Mouse (Mus musculus): ENCODE measurements at regions not wholly inside any gene's neighbourhood (a gene's known extent, or its start where the extent isn't known, plus 50 kb on each side); places are given as distances from the start of the nearest gene placed in this dataset.

- 98% methylated on average over 2 of the region's 2 CpGs for WGBS
- Histone ChIP-seq H3K4me3 (ENCODE audit: low read depth, low read length) (no peak overlapping the region), H3K27me3 (replicated peaks; ENCODE audit: control insufficient read depth, insufficient read depth, low read length) (no peaks in the 10 kb centered on the region), H3K9me3 (ENCODE audit: control insufficient read depth, low read length) (no peaks in the 10 kb centered on the region), H3K36me3 (ENCODE audit: control insufficient read depth, insufficient read depth, low read length) (no peaks in the 10 kb centered on the region), H3K4me1 (replicated peaks; ENCODE audit: control insufficient read depth, insufficient read depth, low read length) (no peaks in the 10 kb centered on the region), H3K27ac (ENCODE audit: low read depth, low read length) (no peak overlapping the region), H3K9ac (ENCODE audit: low read depth, low read length) (no peak overlapping the region), H3K4me2 (no peak overlapping the region)
- DNase-seq (ENCODE audit: low spot score) (no peak), ATAC-seq (replicated peaks; ENCODE audit: low FRiP score) (no peak)
Observed at GRCm38 (mm10) chr1:143053599-143053998, 586.9 kb upstream of the B3galt2 start.

DNA sequence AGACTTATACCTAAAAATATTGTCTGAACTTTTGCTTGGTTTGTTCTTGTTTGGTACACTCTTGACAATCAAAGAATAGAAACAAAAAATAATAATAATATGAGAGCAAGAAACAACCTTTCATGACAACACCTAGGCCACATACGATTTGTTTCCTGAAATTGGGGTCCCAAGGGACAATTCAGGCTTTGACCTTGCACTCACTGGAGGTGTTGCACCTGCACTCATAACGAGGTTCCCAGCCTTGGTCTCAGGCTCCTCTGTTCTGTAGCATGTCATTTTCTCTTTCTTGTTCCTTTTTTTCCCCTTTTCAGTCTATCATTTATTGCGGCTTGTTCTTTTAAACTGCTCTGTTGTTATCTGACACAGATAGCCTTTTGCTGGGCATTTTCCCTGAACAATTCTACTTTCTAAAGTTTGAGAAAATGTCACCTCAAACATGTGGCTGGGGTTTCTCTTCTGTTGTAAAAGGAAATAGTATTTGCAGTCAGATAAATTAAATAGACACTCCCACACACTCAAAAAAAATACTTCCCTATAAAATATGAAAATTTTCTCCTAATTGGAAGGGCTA, 585.9 kb upstream of the B3galt2 start:
- Histone ChIP-seq H3K9ac (ENCODE audit: low read depth, low read length) (no peak overlapping the region), H3K27ac (ENCODE audit: low read depth, low read length) (no peak overlapping the region), H3K4me3 (ENCODE audit: low read depth, low read length) (no peak overlapping the region), H3K4me2 (no peak overlapping the region), H3K9me3 (ENCODE audit: control insufficient read depth, low read length) (no peaks in the 10 kb centered on the region), H3K27me3 (replicated peaks; ENCODE audit: control insufficient read depth, insufficient read depth, low read length) (no peaks in the 10 kb centered on the region), H3K36me3 (ENCODE audit: control insufficient read depth, insufficient read depth, low read length) (no peaks in the 10 kb centered on the region), H3K4me1 (replicated peaks; ENCODE audit: control insufficient read depth, insufficient read depth, low read length) (no peaks in the 10 kb centered on the region)
- no peak for ATAC-seq (replicated peaks; ENCODE audit: low FRiP score)
- WGBS: 67% methylated on average over 3 of the region's 3 CpGs
- no peak for DNase-seq (ENCODE audit: low spot score)

DNA sequence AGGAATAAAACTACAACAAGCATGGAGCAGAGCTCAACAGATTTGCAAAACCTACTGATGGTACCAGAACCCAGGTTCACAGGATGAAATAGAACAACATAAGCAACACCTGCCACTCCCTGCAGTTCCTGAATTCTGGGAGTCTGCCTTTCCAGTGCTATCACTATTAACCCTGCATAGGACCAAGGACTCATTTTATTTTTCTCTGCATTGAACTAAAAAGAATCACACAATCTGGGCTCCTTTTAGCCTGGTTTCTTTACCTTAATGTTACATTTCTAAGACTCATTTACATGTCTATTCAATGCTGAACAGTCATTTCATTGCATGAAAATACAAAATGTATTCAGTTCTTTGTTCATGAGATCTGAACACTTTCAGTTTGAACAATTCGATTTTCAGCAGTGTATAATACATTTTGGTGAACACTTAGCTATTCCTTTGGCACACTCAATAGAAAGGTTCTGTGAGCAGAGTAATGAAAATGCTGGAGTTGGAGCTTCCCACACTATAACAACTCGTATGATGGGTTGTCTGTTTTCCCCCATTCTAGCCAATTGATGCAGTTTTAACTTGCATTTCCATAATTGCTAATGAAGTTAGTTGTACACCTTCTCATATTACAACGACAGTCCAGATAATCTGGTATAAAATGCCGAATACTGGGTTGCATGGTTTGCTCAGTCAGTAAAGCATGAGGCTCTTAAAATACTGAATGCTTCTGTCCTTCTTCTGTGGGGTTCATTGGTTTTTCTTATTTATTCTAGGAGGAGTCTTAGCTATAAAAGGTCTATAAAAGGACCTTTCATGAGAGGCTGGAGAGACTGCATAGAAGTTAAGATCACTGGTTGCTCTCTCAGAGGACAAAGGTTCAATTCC, 579.5 kb upstream of the B3galt2 start:
- H3K27me3 ChIP-seq (replicated peaks; ENCODE audit: control insufficient read depth, insufficient read depth, low read length): no peaks in the 10 kb centered on the region
- no peak for DNase-seq (ENCODE audit: low spot score)
- H3K9me3 ChIP-seq (ENCODE audit: control insufficient read depth, low read length): no peaks in the 10 kb centered on the region
- no peak overlapping the region for H3K27ac ChIP-seq (ENCODE audit: low read depth, low read length)
- no peak overlapping the region for H3K4me3 ChIP-seq (ENCODE audit: low read depth, low read length)
- H3K9ac ChIP-seq (ENCODE audit: low read depth, low read length): no peak overlapping the region
- no peaks in the 10 kb centered on the region for H3K4me1 ChIP-seq (replicated peaks; ENCODE audit: control insufficient read depth, insufficient read depth, low read length)
- no peak for ATAC-seq (replicated peaks; ENCODE audit: low FRiP score)
- WGBS: 60% methylated on average over 4 of the region's 4 CpGs
- H3K36me3 ChIP-seq (ENCODE audit: control insufficient read depth, insufficient read depth, low read length): no peaks in the 10 kb centered on the region
- no peak overlapping the region for H3K4me2 ChIP-seq

DNA sequence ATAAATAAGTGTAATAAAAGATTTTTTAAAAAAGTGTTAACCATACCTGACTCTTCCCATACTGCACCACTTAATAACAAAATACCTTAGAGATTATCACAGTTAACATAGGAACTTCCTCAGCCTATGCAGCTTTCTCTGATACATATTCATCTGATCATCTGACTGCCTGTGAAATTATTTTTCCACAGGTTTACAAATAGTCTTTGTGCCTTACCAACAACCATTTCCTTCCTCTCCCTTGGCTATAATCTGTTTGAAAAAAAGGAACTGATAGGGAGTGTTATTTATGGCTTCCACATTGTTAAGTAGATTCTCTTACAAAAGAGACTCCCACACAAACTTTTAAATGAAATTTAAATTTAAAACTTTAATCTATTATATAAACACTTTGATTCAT, 575.0 kb upstream of the B3galt2 start:
- Histone ChIP-seq H3K4me2 (no peak overlapping the region), H3K27ac (ENCODE audit: low read depth, low read length) (no peak overlapping the region), H3K27me3 (replicated peaks; ENCODE audit: control insufficient read depth, insufficient read depth, low read length) (no peaks in the 10 kb centered on the region), H3K9ac (ENCODE audit: low read depth, low read length) (no peak overlapping the region), H3K4me3 (ENCODE audit: low read depth, low read length) (no peak overlapping the region), H3K36me3 (ENCODE audit: control insufficient read depth, insufficient read depth, low read length) (no peaks in the 10 kb centered on the region), H3K4me1 (replicated peaks; ENCODE audit: control insufficient read depth, insufficient read depth, low read length) (no peaks in the 10 kb centered on the region), H3K9me3 (ENCODE audit: control insufficient read depth, low read length) (no peaks in the 10 kb centered on the region)
- DNase-seq (ENCODE audit: low spot score) (no peak), ATAC-seq (replicated peaks; ENCODE audit: low FRiP score) (no peak)

- Histone ChIP-seq H3K9ac (ENCODE audit: low read depth, low read length) (no peak overlapping the region), H3K4me2 (no peak overlapping the region), H3K9me3 (ENCODE audit: control insufficient read depth, low read length) (no peaks in the 10 kb centered on the region), H3K36me3 (ENCODE audit: control insufficient read depth, insufficient read depth, low read length) (no peaks in the 10 kb centered on the region), H3K27me3 (replicated peaks; ENCODE audit: control insufficient read depth, insufficient read depth, low read length) (no peaks in the 10 kb centered on the region), H3K4me3 (ENCODE audit: low read depth, low read length) (no peak overlapping the region), H3K27ac (ENCODE audit: low read depth, low read length) (no peak overlapping the region), H3K4me1 (replicated peaks; ENCODE audit: control insufficient read depth, insufficient read depth, low read length) (no peaks in the 10 kb centered on the region)
- 80% methylated on average over 3 of the region's 3 CpGs for WGBS
- DNase-seq (ENCODE audit: low spot score): no peak
- ATAC-seq (replicated peaks; ENCODE audit: low FRiP score): no peak
Observed at GRCm38 (mm10) chr1:143071781-143072382, 568.6 kb upstream of the B3galt2 start.

DNA sequence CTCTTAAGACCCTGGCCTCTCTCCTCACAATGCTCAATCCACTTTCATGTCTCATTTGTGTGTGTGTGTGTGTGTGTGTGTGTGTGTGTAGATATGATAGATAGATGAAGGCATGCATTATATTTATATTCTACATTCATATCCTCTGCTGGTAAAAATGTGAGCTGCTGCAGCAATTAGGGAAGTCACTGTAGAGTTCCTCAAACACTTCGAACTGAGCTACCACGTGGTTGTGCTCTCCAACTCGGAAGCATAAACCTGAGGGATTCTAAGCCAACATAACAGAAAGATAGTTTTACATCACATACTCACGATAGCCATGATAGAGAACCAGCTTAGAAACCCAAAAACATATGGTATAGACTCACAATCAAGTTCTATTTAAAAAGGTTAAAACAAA, 565.5 kb upstream of the B3galt2 start:
- no peak for DNase-seq (ENCODE audit: low spot score)
- ATAC-seq (replicated peaks; ENCODE audit: low FRiP score): no peak
- Histone ChIP-seq H3K27me3 (replicated peaks; ENCODE audit: control insufficient read depth, insufficient read depth, low read length) (no peaks in the 10 kb centered on the region), H3K36me3 (ENCODE audit: control insufficient read depth, insufficient read depth, low read length) (no peaks in the 10 kb centered on the region), H3K4me3 (ENCODE audit: low read depth, low read length) (no peak overlapping the region), H3K4me2 (no peak overlapping the region), H3K9ac (ENCODE audit: low read depth, low read length) (no peak overlapping the region), H3K27ac (ENCODE audit: low read depth, low read length) (no peak overlapping the region), H3K4me1 (replicated peaks; ENCODE audit: control insufficient read depth, insufficient read depth, low read length) (no peaks in the 10 kb centered on the region), H3K9me3 (ENCODE audit: control insufficient read depth, low read length) (no peaks in the 10 kb centered on the region)
- 66% methylated on average over 4 of the region's 4 CpGs for WGBS

- H3K4me2 ChIP-seq: no peak overlapping the region
- H3K4me3 ChIP-seq (ENCODE audit: low read depth, low read length): no peak overlapping the region
- no peak overlapping the region for H3K27ac ChIP-seq (ENCODE audit: low read depth, low read length)
- no peaks in the 10 kb centered on the region for H3K4me1 ChIP-seq (replicated peaks; ENCODE audit: control insufficient read depth, insufficient read depth, low read length)
- no peaks in the 10 kb centered on the region for H3K36me3 ChIP-seq (ENCODE audit: control insufficient read depth, insufficient read depth, low read length)
- H3K27me3 ChIP-seq (replicated peaks; ENCODE audit: control insufficient read depth, insufficient read depth, low read length): no peaks in the 10 kb centered on the region
- H3K9me3 ChIP-seq (ENCODE audit: control insufficient read depth, low read length): no peaks in the 10 kb centered on the region
- no peak overlapping the region for H3K9ac ChIP-seq (ENCODE audit: low read depth, low read length)
- DNase-seq (ENCODE audit: low spot score): no peak
- ATAC-seq (replicated peaks; ENCODE audit: low FRiP score): no peak
- WGBS: 79% methylated on average over 2 of the region's 2 CpGs
Observed at GRCm38 (mm10) chr1:143080441-143080840, 560.0 kb upstream of the B3galt2 start.

DNA sequence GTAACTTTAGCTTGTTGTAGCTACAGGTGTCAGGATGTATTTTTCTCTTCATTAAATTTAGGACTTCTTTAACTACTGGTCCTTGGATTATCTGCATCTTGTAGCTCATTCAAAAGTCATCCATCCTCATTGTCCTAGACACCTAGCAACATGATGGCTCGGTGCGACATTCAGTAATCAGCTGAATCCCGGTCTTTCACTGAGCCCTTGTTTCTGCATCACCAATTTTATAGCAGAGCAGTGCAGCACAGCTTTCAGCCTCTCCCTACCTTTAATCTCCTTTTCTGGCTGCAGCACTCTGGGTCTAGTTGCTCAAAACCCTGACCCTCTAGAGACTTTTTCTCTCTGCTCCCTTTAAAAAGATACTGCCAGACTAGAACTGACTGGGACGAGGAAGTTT, 543.6 kb upstream of the B3galt2 start:
- Histone ChIP-seq H3K36me3 (ENCODE audit: control insufficient read depth, insufficient read depth, low read length) (no peaks in the 10 kb centered on the region), H3K4me3 (ENCODE audit: low read depth, low read length) (no peak overlapping the region), H3K4me1 (replicated peaks; ENCODE audit: control insufficient read depth, insufficient read depth, low read length) (no peaks in the 10 kb centered on the region), H3K27me3 (replicated peaks; ENCODE audit: control insufficient read depth, insufficient read depth, low read length) (no peaks in the 10 kb centered on the region), H3K4me2 (no peak overlapping the region), H3K9me3 (ENCODE audit: control insufficient read depth, low read length) (no peaks in the 10 kb centered on the region), H3K27ac (ENCODE audit: low read depth, low read length) (no peak overlapping the region), H3K9ac (ENCODE audit: low read depth, low read length) (no peak overlapping the region)
- 83% methylated on average over 4 of the region's 4 CpGs for WGBS
- ATAC-seq (replicated peaks; ENCODE audit: low FRiP score): no peak
- DNase-seq (ENCODE audit: low spot score): no peak

DNA sequence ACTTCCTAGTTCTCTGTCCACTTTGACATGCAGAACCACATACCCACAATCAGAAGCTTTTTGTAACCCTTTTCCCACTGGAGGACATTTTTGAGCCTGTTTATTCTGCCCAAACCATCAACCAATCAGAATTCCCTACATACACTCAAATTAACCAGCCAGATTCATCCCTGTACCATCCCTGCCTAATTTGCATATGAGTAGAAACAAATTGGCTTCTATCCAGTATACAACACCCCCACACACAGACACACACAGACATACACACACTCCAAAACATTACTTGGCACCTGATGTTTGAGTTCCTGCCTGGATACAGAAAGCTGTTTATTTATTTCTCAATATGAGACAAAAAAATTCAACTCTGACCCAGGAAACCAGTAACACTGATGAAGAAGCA, 542.2 kb upstream of the B3galt2 start:
- H3K4me2 ChIP-seq: no peak overlapping the region
- H3K9me3 ChIP-seq (ENCODE audit: control insufficient read depth, low read length): no peaks in the 10 kb centered on the region
- H3K9ac ChIP-seq (ENCODE audit: low read depth, low read length): no peak overlapping the region
- H3K36me3 ChIP-seq (ENCODE audit: control insufficient read depth, insufficient read depth, low read length): no peaks in the 10 kb centered on the region
- no peak overlapping the region for H3K4me3 ChIP-seq (ENCODE audit: low read depth, low read length)
- no peak overlapping the region for H3K27ac ChIP-seq (ENCODE audit: low read depth, low read length)
- H3K27me3 ChIP-seq (replicated peaks; ENCODE audit: control insufficient read depth, insufficient read depth, low read length): no peaks in the 10 kb centered on the region
- ATAC-seq (replicated peaks; ENCODE audit: low FRiP score): no peak
- DNase-seq (ENCODE audit: low spot score): no peak
- no peaks in the 10 kb centered on the region for H3K4me1 ChIP-seq (replicated peaks; ENCODE audit: control insufficient read depth, insufficient read depth, low read length)

All from liver, embryonic 11.5 days (tissue).